Mouse (Mus musculus): Measurements from ENCODE around the gene Lrcol1. TPM values are rescaled to one million over a fixed set of nuclear protein-coding genes. Genes with fewer than 3 reads are reported as not detected.

The Lrcol1 gene
- polyA plus RNA-seq (2014; fragmentation: Nextera tagmentation; extraction: Ambion mirVana), result not detected in 2 replicates

DNA sequence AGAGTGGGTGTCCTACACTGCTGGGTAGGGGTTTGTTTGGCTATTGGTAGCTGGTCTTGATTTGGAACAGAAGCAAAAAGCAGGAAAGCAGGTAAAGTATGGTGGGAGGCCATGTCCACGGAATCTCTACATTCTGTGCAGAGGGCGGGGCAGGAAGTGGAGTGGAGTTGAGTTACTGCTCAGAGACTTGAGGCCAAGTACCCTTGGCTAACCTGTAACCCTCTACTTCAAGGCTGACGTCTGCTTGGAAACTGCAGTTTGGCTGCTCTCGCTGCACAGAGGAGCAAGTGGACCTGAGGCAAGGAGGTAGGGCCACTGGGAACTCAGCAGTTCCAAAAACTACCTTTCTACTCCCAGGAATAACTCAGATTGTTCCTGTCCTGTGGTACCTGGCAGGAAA, at the start of gene Lrcol1:
Gene Lrcol1 (plus strand): TSS at position 207 of the 400 bp plus-strand sequence.
- H3K4me2 ChIP-seq, result no peak within 1 kb of the TSS
- peaks cover 17% of the 10 kb centered on the region for H3K27me3 ChIP-seq (ENCODE audit: control insufficient read depth, insufficient read depth, low read length)
- 79% methylated on average over 4 of the region's 4 CpGs for whole genome bisulfite sequencing
- no peaks in the 10 kb centered on the region for H3K36me3 ChIP-seq (ENCODE audit: control insufficient read depth, insufficient read depth, low read length)
- ATAC-seq (ENCODE audit: low FRiP score) (no peak), DNase-seq (ENCODE audit: low spot score, missing footprints) (no peak)
- H3K27ac ChIP-seq (ENCODE audit: low read depth, low read length), result no peak within 1 kb of the TSS
- H3K4me3 ChIP-seq (ENCODE audit: low read depth, low read length), result no peak within 1 kb of the TSS
- H3K9me3 ChIP-seq (ENCODE audit: control insufficient read depth, low read length), result no peaks in the 10 kb centered on the region
- H3K9ac ChIP-seq (ENCODE audit: low read length), result no peak within 1 kb of the TSS
- H3K4me1 ChIP-seq (ENCODE audit: control insufficient read depth, insufficient read depth, low read length), result peaks cover 7% of the 10 kb centered on the region; the same call in 1 of the 2 replicates

DNA sequence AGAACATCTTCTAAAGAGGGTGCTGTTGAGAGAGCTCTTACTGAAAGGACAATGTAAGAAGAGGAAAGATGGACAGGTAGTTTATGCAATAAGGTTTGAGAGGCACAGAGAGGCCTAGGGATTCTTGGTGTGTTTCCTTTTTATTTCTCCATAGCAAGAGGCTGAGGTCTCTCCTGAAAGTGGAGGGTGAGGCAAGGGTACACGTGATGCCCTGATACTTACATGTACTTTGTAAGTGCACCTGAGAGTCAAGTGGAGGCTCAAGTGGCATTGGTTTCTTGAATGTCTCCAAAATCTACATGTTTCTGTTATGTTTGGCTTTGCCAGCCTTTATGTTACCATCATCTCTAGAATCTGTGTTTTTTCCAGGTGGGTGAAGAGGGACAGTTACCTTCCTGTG, 47.9 kb upstream of the Lrcol1 start:
- Histone ChIP-seq H3K4me3 (ENCODE audit: low read depth, low read length) (no peak overlapping the region), H3K36me3 (ENCODE audit: control insufficient read depth, insufficient read depth, low read length) (peaks cover 26% of the 10 kb centered on the region), H3K9ac (ENCODE audit: low read length) (no peak overlapping the region), H3K27ac (ENCODE audit: low read depth, low read length) (no peak overlapping the region), H3K4me2 (no peak overlapping the region), H3K9me3 (ENCODE audit: control insufficient read depth, low read length) (no peaks in the 10 kb centered on the region), H3K27me3 (ENCODE audit: control insufficient read depth, insufficient read depth, low read length) (no peaks in the 10 kb centered on the region), H3K4me1 (ENCODE audit: control insufficient read depth, insufficient read depth, low read length) (no peaks in the 10 kb centered on the region)
- ATAC-seq (ENCODE audit: low FRiP score), result no peak
- no peak for DNase-seq (ENCODE audit: low spot score, missing footprints)
- 89% methylated on average over 1 of the region's 1 CpGs for WGBS

GRCm38 (mm10) chr5:110300591-110300990, 43.9 kb upstream of the Lrcol1 start:
- no peak overlapping the region for H3K27ac ChIP-seq (ENCODE audit: low read depth, low read length)
- H3K36me3 ChIP-seq (ENCODE audit: control insufficient read depth, insufficient read depth, low read length), result peaks cover 30% of the 10 kb centered on the region
- WGBS, result 92% methylated on average over 2 of the region's 2 CpGs

DNA sequence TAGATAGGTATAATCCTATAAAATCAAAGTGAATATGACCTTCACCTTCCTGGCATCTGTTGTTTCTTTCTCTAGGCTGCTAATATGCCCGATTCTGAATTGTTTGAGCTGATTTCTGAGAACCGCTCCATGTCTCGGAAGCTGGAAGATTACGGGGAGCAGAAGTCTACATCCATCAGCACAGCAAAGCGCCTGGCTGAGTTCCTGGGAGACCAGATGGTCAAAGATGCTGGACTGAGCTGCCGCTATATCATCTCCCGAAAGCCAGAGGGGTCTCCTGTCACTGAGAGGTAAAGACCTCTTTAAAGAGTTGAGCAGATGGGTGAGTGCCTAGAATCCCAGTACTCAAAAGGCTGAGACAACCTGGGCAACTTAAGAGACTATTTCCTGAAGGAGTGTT, 35.7 kb upstream of the Lrcol1 start:
- H3K36me3 ChIP-seq (ENCODE audit: control insufficient read depth, insufficient read depth, low read length), result peaks cover 28% of the 10 kb centered on the region; the same call in 1 of the 2 replicates
- H3K4me2 ChIP-seq, result no peak overlapping the region
- no peak for DNase-seq (ENCODE audit: low spot score, missing footprints)
- H3K9me3 ChIP-seq (ENCODE audit: control insufficient read depth, low read length), result no peaks in the 10 kb centered on the region
- H3K27me3 ChIP-seq (ENCODE audit: control insufficient read depth, insufficient read depth, low read length), result no peaks in the 10 kb centered on the region
- 95% methylated on average over 7 of the region's 7 CpGs for whole genome bisulfite sequencing
- no peak for ATAC-seq (ENCODE audit: low FRiP score)
- H3K4me1 ChIP-seq (ENCODE audit: control insufficient read depth, insufficient read depth, low read length), result no peaks in the 10 kb centered on the region
- H3K27ac ChIP-seq (ENCODE audit: low read depth, low read length), result no peak overlapping the region
- H3K9ac ChIP-seq (ENCODE audit: low read length), result no peak overlapping the region
- no peak overlapping the region for H3K4me3 ChIP-seq (ENCODE audit: low read depth, low read length)

More at GRCm38 (mm10) chr5:110300591-110300990, 43.9 kb upstream of the Lrcol1 start:
- H3K27me3 ChIP-seq (ENCODE audit: control insufficient read depth, insufficient read depth, low read length), result no peaks in the 10 kb centered on the region
- H3K4me2 ChIP-seq, result no peak overlapping the region
- no peaks in the 10 kb centered on the region for H3K4me1 ChIP-seq (ENCODE audit: control insufficient read depth, insufficient read depth, low read length)
- no peaks in the 10 kb centered on the region for H3K9me3 ChIP-seq (ENCODE audit: control insufficient read depth, low read length)
- ATAC-seq (ENCODE audit: low FRiP score) (no peak), DNase-seq (ENCODE audit: low spot score, missing footprints) (no peak)
- no peak overlapping the region for H3K4me3 ChIP-seq (ENCODE audit: low read depth, low read length)
- no peak overlapping the region for H3K9ac ChIP-seq (ENCODE audit: low read length)

GRCm38 (mm10) chr5:110313127-110313526, 31.4 kb upstream of the Lrcol1 start:
- 97% methylated on average over 3 of the region's 3 CpGs for WGBS
- Histone ChIP-seq H3K4me1 (ENCODE audit: control insufficient read depth, insufficient read depth, low read length) (no peaks in the 10 kb centered on the region), H3K4me2 (no peak overlapping the region), H3K9ac (ENCODE audit: low read length) (no peak overlapping the region), H3K27ac (ENCODE audit: low read depth, low read length) (no peak overlapping the region), H3K27me3 (ENCODE audit: control insufficient read depth, insufficient read depth, low read length) (no peaks in the 10 kb centered on the region), H3K36me3 (ENCODE audit: control insufficient read depth, insufficient read depth, low read length) (peaks cover 18% of the 10 kb centered on the region; the same call in 1 of the 2 replicates), H3K9me3 (ENCODE audit: control insufficient read depth, low read length) (no peaks in the 10 kb centered on the region), H3K4me3 (ENCODE audit: low read depth, low read length) (no peak overlapping the region)
- DNase-seq (ENCODE audit: low spot score, missing footprints) (no peak), ATAC-seq (ENCODE audit: low FRiP score) (no peak)

GRCm38 (mm10) chr5:110330508-110330907, 14.0 kb upstream of the Lrcol1 start:
- no peak overlapping the region for H3K4me3 ChIP-seq (ENCODE audit: low read depth, low read length)
- H3K27me3 ChIP-seq (ENCODE audit: control insufficient read depth, insufficient read depth, low read length), result no peaks in the 10 kb centered on the region
- H3K36me3 ChIP-seq (ENCODE audit: control insufficient read depth, insufficient read depth, low read length), result peaks cover 28% of the 10 kb centered on the region
- H3K9me3 ChIP-seq (ENCODE audit: control insufficient read depth, low read length), result no peaks in the 10 kb centered on the region
- H3K9ac ChIP-seq (ENCODE audit: low read length), result no peak overlapping the region
- H3K4me1 ChIP-seq (ENCODE audit: control insufficient read depth, insufficient read depth, low read length), result no peaks in the 10 kb centered on the region
- DNase-seq (ENCODE audit: low spot score, missing footprints), result no peak
- ATAC-seq (ENCODE audit: low FRiP score), result no peak
- no peak overlapping the region for H3K27ac ChIP-seq (ENCODE audit: low read depth, low read length)
- H3K4me2 ChIP-seq, result no peak overlapping the region
- 94% methylated on average over 3 of the region's 3 CpGs for WGBS

GRCm38 (mm10) chr5:110338792-110339191, 5.7 kb upstream of the Lrcol1 start:
- Histone ChIP-seq H3K9me3 (ENCODE audit: control insufficient read depth, low read length) (no peaks in the 10 kb centered on the region), H3K36me3 (ENCODE audit: control insufficient read depth, insufficient read depth, low read length) (peaks cover 16% of the 10 kb centered on the region), H3K4me1 (ENCODE audit: control insufficient read depth, insufficient read depth, low read length) (peaks cover 7% of the 10 kb centered on the region; the same call in 1 of the 2 replicates), H3K4me2 (no peak overlapping the region), H3K27ac (ENCODE audit: low read depth, low read length) (no peak overlapping the region), H3K27me3 (ENCODE audit: control insufficient read depth, insufficient read depth, low read length) (peaks cover 17% of the 10 kb centered on the region), H3K4me3 (ENCODE audit: low read depth, low read length) (no peak overlapping the region), H3K9ac (ENCODE audit: low read length) (no peak overlapping the region)
- DNase-seq (ENCODE audit: low spot score, missing footprints), result no peak
- no peak for ATAC-seq (ENCODE audit: low FRiP score)
- WGBS, result 96% methylated on average over 2 of the region's 2 CpGs

DNA sequence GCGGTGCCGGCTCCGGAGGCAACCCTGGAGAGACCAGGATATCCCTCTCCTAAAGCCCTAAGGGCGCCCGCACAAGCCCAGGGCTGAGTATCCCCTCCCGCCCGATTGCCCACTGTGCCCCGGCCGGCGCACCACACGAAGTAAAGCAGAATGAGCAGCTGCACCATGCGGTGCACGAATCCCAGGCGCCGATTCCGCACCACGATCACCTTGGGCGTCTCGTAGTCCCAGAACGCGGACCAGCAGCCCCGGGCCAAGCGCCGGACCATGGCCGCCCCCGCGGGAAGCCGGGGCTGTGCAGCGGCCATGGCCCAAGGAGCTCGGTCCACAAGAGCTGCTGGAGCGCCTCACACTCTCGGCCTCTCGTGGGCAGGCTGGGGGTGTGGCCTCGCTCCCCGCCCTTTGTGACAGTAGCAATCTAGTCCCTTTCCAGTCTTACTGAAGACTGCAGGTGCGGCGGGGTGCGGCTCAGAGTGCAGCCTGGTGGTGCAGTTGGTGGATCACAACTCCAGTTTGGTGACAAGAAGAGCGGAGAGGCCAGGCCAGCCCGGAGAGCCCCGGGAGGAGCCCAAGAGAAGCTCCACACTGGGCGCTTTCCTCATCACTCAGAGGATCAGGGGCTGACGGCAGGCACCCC, 1.8 kb upstream of the Lrcol1 start, which contains the start of gene P2rx2:
Gene P2rx2 (minus strand): TSS at position 565 of the 637 bp plus-strand sequence.
- H3K4me1 ChIP-seq (ENCODE audit: control insufficient read depth, insufficient read depth, low read length), result peaks cover 7% of the 10 kb centered on the region; the same call in 1 of the 2 replicates
- H3K4me3 ChIP-seq (ENCODE audit: low read depth, low read length), result peak within 1 kb of the TSS; percentile 45
- H3K27ac ChIP-seq (ENCODE audit: low read depth, low read length), result no peak within 1 kb of the TSS
- H3K9ac ChIP-seq (ENCODE audit: low read length), result peak within 1 kb of the TSS; percentile 70
- peak; percentile 96 for DNase-seq (ENCODE audit: low spot score, missing footprints)
- H3K9me3 ChIP-seq (ENCODE audit: control insufficient read depth, low read length), result no peaks in the 10 kb centered on the region
- WGBS, result under 1% methylated on average over 43 of the region's 43 CpGs
- H3K27me3 ChIP-seq (ENCODE audit: control insufficient read depth, insufficient read depth, low read length), result peaks cover 17% of the 10 kb centered on the region
- peak within 1 kb of the TSS; percentile 95 for H3K4me2 ChIP-seq
- peaks cover 3% of the 10 kb centered on the region; the same call in 1 of the 2 replicates for H3K36me3 ChIP-seq (ENCODE audit: control insufficient read depth, insufficient read depth, low read length)
- ATAC-seq (ENCODE audit: low FRiP score), result peak; percentile 72

DNA sequence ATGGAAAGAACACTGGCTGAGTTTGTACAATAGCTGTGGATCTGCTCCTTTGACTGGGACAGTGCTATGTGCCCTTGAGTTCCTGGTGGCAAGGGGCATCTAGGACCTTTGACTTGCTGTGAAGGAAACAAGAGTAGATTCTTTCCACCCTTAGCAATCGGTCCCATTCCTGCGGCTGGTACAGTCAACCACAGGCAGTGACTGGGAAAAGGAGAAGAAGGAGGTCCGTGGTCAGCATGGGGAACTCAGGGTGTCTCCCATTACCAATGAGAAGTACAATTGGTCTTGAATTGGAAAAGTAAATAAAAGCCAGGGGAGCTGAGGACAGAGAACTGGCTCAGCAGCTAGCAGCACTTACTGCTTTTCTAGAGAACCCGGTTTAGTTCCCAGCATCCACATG, 1.0 kb downstream of the Lrcol1 start:
- Histone ChIP-seq H3K4me1 (ENCODE audit: control insufficient read depth, insufficient read depth, low read length) (peaks cover 7% of the 10 kb centered on the region; the same call in 1 of the 2 replicates), H3K4me3 (ENCODE audit: low read depth, low read length) (no peak overlapping the region), H3K27me3 (ENCODE audit: control insufficient read depth, insufficient read depth, low read length) (peaks cover 17% of the 10 kb centered on the region), H3K27ac (ENCODE audit: low read depth, low read length) (no peak overlapping the region), H3K36me3 (ENCODE audit: control insufficient read depth, insufficient read depth, low read length) (no peaks in the 10 kb centered on the region), H3K9me3 (ENCODE audit: control insufficient read depth, low read length) (no peaks in the 10 kb centered on the region), H3K4me2 (no peak overlapping the region), H3K9ac (ENCODE audit: low read length) (no peak overlapping the region)
- ATAC-seq (ENCODE audit: low FRiP score), result no peak
- no peak for DNase-seq (ENCODE audit: low spot score, missing footprints)
- WGBS, result 82% methylated on average over 4 of the region's 4 CpGs

Measured in midbrain, embryonic 11.5 days (tissue).